Mouse (Mus musculus): ENCODE measurements at regions not wholly inside any gene's neighbourhood (a gene's known extent, or its start where the extent isn't known, plus 50 kb on each side); places are given as distances from the start of the nearest gene placed in this dataset.
A peak's percentile ranks its signal among the peaks of the same experiment; 100 is the strongest.

DNA sequence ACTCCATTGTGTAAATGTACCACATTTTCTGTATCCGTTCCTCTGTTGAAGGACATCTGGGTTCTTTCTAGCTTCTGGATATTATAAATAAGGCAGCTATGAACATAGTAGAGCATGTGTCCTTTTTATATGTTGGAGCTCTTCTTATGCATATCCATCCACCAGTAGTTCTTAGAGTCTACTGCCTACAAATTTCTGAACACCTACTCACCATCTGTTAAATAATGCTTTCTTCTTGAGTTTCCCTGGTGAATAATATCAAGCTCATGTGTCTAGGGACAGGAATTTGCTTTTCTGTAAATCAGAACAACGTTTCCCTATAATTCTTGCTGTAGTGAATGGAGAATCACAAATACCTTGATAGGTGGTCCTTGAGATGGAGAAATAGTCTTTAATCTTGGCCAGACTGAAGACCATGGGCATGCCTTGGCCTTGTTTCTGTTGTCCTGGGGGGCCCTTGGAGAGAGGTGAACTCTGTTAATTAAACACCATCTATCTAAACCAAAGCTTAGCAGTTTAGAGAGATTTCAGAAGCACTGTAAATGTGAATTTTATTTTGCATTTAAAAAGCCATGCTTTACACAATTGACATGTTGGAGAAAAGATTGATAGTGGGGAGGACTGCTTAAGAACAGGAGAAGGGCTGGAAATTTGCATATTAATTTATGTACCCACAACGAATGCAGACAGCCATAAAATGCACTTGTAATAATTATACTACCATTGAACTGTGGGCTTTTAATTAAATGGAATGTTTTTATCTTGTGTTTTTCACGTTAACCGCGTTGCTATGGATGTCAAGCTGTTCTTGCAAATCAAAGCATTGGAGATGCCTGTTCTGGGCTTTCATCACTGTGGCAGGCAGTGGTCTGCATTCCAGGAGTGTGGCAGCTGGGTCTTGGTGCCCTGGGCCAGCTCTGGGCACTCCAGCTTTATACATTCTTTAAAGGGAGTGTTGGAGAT, 155.2 kb upstream of the Tmtc4 start:
- Histone ChIP-seq H3K4me2 (ENCODE audit: low read length) (no peak overlapping the region), H3K4me1 (replicated peaks; ENCODE audit: insufficient read depth, low read length) (no peaks in the 10 kb centered on the region), H3K9ac (ENCODE audit: low read depth, low read length) (no peak overlapping the region), H3K4me3 (replicated peaks; ENCODE audit: low read depth, low read length) (no peak overlapping the region), H3K27me3 (ENCODE audit: insufficient read depth, low read length) (no peaks in the 10 kb centered on the region), H3K9me3 (replicated peaks; ENCODE audit: low read length) (no peaks in the 10 kb centered on the region), H3K36me3 (ENCODE audit: insufficient read depth, low read length) (no peaks in the 10 kb centered on the region), H3K27ac (no peak overlapping the region)
- ATAC-seq (replicated peaks; ENCODE audit: low FRiP score, low read depth) (no peak), DNase-seq (ENCODE audit: low spot score) (peak; percentile 32)
- 47% methylated on average over 6 of the region's 6 CpGs for WGBS
- TF ChIP-seq CTCF (IDR thresholded peaks at IDR 0.05; ENCODE audit: low read depth): no peak

DNA sequence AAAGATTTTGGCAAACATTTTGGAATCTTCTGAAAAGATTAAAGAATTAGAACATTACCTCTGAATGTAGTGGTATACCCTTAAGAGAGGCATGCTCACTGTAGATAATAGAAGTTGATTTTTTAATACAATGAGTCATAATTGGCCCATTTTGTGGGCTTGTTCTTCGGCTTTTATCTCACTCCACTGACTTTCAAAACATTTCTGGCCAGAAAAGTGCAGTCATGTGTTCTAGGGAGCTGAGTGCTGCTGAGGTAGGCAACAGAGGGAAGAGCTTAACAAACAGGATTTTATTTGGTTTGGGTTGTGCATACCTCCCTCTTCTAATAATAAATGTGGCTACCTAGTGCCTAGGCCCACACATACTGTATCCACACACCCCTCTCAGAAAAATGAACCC, 150.1 kb upstream of the Tmtc4 start:
- no peaks in the 10 kb centered on the region for H3K36me3 ChIP-seq (ENCODE audit: insufficient read depth, low read length)
- H3K27ac ChIP-seq: no peak overlapping the region
- H3K4me2 ChIP-seq (ENCODE audit: low read length): no peak overlapping the region
- H3K4me3 ChIP-seq (replicated peaks; ENCODE audit: low read depth, low read length): no peak overlapping the region
- H3K27me3 ChIP-seq (ENCODE audit: insufficient read depth, low read length): no peaks in the 10 kb centered on the region
- no peak overlapping the region for H3K9ac ChIP-seq (ENCODE audit: low read depth, low read length)
- DNase-seq (ENCODE audit: low spot score) (no peak), ATAC-seq (replicated peaks; ENCODE audit: low FRiP score, low read depth) (no peak)
- no peaks in the 10 kb centered on the region for H3K4me1 ChIP-seq (replicated peaks; ENCODE audit: insufficient read depth, low read length)
- 33% methylated on average over 1 of the region's 1 CpGs for WGBS
- TF ChIP-seq CTCF (IDR thresholded peaks at IDR 0.05; ENCODE audit: low read depth): no peak
- H3K9me3 ChIP-seq (replicated peaks; ENCODE audit: low read length): no peaks in the 10 kb centered on the region

DNA sequence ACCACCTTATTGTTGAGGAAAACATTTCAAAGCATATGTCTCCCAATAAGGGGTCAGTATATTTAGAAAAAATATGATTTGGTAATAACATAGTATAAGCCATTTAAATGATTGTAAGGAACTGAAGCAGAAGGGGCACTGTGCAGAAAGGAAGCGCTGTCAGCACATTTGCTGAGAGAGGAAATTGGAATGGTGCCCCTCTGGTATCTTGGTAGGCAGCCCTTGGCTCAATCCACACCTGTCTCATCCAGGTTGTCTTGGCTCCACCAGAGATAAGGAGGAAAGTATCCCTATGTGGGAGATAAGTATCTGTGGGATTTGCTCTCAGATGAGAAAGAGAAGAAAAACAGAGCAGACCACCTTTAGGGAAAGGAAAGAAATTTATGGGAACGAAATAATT, 136.5 kb upstream of the Tmtc4 start:
- Histone ChIP-seq H3K4me1 (replicated peaks; ENCODE audit: insufficient read depth, low read length) (no peaks in the 10 kb centered on the region), H3K9me3 (replicated peaks; ENCODE audit: low read length) (peaks cover 5% of the 10 kb centered on the region; the same call in 1 of the 2 replicates), H3K27me3 (ENCODE audit: insufficient read depth, low read length) (no peaks in the 10 kb centered on the region), H3K9ac (ENCODE audit: low read depth, low read length) (no peak overlapping the region), H3K4me2 (ENCODE audit: low read length) (no peak overlapping the region), H3K27ac (no peak overlapping the region), H3K36me3 (ENCODE audit: insufficient read depth, low read length) (no peaks in the 10 kb centered on the region), H3K4me3 (replicated peaks; ENCODE audit: low read depth, low read length) (no peak overlapping the region)
- TF ChIP-seq CTCF (IDR thresholded peaks at IDR 0.05; ENCODE audit: low read depth): no peak
- whole genome bisulfite sequencing: 86% methylated on average over 2 of the region's 2 CpGs
- ATAC-seq (replicated peaks; ENCODE audit: low FRiP score, low read depth) (no peak), DNase-seq (ENCODE audit: low spot score) (no peak)

DNA sequence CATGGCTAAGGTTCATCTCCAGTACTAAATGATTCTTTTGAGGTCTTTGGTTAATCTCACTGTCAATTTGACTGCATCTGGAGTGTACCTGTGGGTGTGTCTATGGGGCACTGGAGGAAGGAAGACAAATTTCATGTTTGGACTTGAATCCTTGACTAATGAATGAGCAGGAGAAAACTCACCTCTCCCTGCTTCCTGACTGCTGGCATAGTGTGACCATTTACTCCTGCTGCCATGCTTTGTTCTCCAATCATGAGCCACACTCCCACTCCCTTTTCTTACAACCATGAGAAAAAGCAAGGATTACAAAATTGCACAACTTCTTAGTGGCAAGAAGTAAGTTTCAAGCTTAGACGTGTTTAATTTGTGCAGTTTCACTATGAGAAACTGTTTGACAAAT, 132.5 kb upstream of the Tmtc4 start:
- H3K4me3 ChIP-seq (replicated peaks; ENCODE audit: low read depth, low read length): no peak overlapping the region
- no peaks in the 10 kb centered on the region for H3K36me3 ChIP-seq (ENCODE audit: insufficient read depth, low read length)
- WGBS: 86% methylated on average over 1 of the region's 1 CpGs
- H3K27ac ChIP-seq: no peak overlapping the region
- no peak overlapping the region for H3K9ac ChIP-seq (ENCODE audit: low read depth, low read length)
- no peak overlapping the region for H3K4me2 ChIP-seq (ENCODE audit: low read length)
- no peaks in the 10 kb centered on the region for H3K9me3 ChIP-seq (replicated peaks; ENCODE audit: low read length)
- no peaks in the 10 kb centered on the region for H3K27me3 ChIP-seq (ENCODE audit: insufficient read depth, low read length)
- DNase-seq (ENCODE audit: low spot score) (no peak), ATAC-seq (replicated peaks; ENCODE audit: low FRiP score, low read depth) (no peak)
- no peaks in the 10 kb centered on the region for H3K4me1 ChIP-seq (replicated peaks; ENCODE audit: insufficient read depth, low read length)
- TF ChIP-seq CTCF (IDR thresholded peaks at IDR 0.05; ENCODE audit: low read depth): no peak

DNA sequence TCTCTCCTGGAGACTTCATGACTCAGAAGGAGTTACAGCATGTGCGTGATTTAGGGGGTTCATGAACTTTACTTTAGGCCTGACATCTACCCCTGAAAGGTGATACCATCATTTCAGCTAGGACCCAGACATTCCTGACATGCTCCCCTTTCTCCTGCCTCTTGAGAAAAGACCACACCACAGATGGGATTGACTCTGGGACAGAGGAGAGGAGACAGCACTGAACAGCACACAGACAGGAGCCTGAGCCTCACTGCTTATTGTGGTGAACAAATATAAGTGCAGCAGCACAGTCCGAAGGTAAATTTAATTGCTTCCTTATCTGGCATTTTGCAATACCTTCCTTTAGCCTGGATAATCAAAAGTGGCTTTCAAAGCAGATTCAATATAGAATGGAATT, 126.7 kb upstream of the Tmtc4 start:
- ATAC-seq (replicated peaks; ENCODE audit: low FRiP score, low read depth): no peak; the same call in 1 of the 2 replicates
- no peaks in the 10 kb centered on the region for H3K36me3 ChIP-seq (ENCODE audit: insufficient read depth, low read length)
- 30% methylated on average over 2 of the region's 2 CpGs for WGBS

DNA sequence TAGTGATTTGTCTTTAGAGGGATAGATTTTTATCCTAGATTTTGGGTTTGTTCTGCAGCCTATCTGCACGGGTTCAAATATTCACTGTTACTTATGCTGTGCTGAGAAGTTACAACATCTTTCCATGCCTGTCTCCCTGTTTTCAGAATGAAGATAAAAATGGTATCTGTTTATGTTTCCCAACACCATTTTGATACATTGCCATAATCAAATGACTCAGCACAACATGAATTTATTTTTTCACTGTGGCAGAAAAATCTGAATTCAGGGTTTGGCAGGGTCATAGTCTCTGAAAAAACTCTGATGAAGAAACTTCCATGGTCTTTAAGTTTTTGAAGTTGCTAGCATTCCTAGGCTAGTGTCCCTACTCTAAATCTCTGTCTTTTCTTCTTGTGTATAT, 116.5 kb upstream of the Tmtc4 start:
- no peak overlapping the region for H3K27ac ChIP-seq
- H3K4me3 ChIP-seq (replicated peaks; ENCODE audit: low read depth, low read length): no peak overlapping the region
- no peaks in the 10 kb centered on the region for H3K27me3 ChIP-seq (ENCODE audit: insufficient read depth, low read length)
- no peaks in the 10 kb centered on the region for H3K36me3 ChIP-seq (ENCODE audit: insufficient read depth, low read length)
- no peak for TF ChIP-seq CTCF (IDR thresholded peaks at IDR 0.05; ENCODE audit: low read depth)
- ATAC-seq (replicated peaks; ENCODE audit: low FRiP score, low read depth) (no peak), DNase-seq (ENCODE audit: low spot score) (no peak)
- H3K9me3 ChIP-seq (replicated peaks; ENCODE audit: low read length): no peaks in the 10 kb centered on the region
- H3K4me2 ChIP-seq (ENCODE audit: low read length): no peak overlapping the region
- no peak overlapping the region for H3K9ac ChIP-seq (ENCODE audit: low read depth, low read length)
- no peaks in the 10 kb centered on the region for H3K4me1 ChIP-seq (replicated peaks; ENCODE audit: insufficient read depth, low read length)
- 75% methylated on average over 1 of the region's 1 CpGs for WGBS

More for the DNA sequence above, 126.7 kb upstream of the Tmtc4 start:
- H3K9me3 ChIP-seq (replicated peaks; ENCODE audit: low read length): no peaks in the 10 kb centered on the region
- H3K27me3 ChIP-seq (ENCODE audit: insufficient read depth, low read length): no peaks in the 10 kb centered on the region
- TF ChIP-seq CTCF (IDR thresholded peaks at IDR 0.05; ENCODE audit: low read depth): no peak
- no peaks in the 10 kb centered on the region for H3K4me1 ChIP-seq (replicated peaks; ENCODE audit: insufficient read depth, low read length)
- H3K27ac ChIP-seq: no peak overlapping the region
- H3K4me2 ChIP-seq (ENCODE audit: low read length): no peak overlapping the region
- H3K9ac ChIP-seq (ENCODE audit: low read depth, low read length): no peak overlapping the region
- no peak overlapping the region for H3K4me3 ChIP-seq (replicated peaks; ENCODE audit: low read depth, low read length)
- peak; percentile 44 for DNase-seq (ENCODE audit: low spot score)
